Mouse (Mus musculus): ENCODE measurements around the gene Arf6.
A peak's percentile ranks its signal among the peaks of the same experiment; 100 is the strongest.

Gene Arf6

DNA sequence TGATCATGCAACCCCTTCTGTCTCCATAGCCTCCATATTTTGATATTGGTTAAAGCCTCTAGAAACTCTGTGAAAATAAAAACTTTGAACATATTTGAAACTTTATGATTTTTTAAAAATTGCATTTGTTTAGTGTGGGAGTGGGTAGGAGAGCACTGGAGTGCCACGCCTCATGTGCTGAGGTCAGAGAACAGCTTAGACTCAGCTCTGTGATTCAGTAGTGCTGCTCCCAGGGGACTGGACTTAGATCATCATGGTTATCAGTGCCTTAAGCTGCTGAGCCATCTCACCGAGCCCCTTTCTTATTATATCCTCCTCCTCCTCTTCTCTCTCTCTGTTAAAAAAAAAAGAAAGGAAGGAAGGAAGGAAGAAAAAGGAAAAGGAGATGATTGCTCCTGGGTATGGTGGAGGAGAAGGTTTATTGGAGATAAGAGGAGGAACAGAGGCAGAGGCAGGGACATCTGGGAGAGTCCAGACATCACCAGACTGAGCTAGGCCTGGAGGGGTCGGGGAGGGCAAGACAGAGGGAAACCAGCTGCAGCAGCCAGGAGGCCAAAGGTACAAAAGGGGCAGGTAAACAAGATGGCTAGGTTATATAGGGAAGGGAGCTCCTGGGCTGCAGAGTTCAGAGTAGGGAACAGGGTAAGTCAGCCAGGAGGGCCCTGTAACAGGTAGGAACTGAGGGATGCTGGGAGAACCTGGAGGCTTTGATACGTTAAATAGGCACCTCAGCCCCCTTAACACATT lies 43.0 kb downstream of the Arf6 start:
- DNase-seq: no peak

DNA sequence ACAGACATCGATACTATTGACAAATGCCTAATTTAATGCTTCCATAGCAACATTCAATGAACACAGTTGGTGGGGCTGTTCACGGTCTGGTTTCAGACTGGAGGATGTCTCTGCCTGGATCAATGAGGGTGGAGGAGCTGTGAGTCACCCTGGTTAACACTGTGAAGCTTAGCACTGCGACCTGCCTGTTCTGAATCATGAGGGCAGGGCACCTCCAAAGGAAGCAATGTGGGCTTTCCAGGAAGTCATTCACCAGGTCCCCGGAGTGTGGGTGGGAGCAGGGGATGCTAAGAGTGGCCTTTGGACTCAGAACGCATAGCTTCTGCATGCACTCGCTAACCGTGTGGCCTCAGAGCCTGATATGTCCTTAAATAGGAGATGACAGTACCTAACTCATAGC lies 44.8 kb downstream of the Arf6 start:
- DNase-seq: no peak

DNA sequence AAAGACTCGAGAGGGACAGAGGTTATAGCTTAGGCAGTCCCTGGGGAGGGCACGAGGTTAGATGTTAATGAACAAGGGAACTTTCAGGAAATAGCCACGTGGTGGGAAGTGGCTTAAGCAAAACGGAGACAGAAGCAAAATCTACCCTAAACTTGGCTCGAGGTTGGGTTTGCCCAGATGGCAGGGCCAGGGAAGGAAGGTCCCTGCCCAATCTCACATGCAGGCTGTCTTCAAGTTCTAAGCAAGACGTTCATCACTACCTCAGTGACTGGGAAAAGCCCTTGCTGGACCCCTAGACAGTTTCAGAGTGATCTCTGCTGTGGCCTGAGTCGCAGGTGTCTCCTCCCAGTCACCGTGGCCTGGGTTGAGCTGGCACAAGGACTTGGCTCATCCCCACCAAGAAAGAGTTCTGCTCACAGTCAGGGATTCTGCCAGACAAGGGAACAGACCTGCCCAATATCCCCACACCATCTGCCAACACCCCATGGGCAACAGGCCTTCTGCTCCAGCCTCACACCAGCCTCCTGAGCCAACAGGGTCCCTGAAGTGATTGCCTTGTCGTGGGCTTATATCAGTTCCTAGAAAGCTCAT lies 45.8 kb downstream of the Arf6 start:
- no peak for DNase-seq

DNA sequence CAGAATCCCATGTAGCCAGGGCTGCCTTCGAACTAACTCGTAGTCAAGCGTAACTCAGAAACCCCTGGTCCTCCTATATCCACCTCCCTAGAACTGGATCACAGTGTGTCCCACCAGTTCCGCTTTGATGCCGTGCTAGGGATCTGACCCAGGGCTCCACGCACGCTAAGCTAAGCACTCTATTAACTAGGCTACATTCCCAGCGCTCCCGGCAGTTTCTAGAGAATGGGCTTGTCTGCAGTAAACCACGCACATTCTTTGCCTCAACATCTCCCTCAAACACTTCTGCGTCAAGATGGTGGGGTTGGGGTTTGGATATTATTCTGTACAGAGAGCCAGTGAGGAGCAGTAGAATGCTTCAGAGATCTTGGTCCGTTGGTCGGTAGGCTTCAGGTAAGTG lies 46.7 kb downstream of the Arf6 start:
- DNase-seq: no peak

DNA sequence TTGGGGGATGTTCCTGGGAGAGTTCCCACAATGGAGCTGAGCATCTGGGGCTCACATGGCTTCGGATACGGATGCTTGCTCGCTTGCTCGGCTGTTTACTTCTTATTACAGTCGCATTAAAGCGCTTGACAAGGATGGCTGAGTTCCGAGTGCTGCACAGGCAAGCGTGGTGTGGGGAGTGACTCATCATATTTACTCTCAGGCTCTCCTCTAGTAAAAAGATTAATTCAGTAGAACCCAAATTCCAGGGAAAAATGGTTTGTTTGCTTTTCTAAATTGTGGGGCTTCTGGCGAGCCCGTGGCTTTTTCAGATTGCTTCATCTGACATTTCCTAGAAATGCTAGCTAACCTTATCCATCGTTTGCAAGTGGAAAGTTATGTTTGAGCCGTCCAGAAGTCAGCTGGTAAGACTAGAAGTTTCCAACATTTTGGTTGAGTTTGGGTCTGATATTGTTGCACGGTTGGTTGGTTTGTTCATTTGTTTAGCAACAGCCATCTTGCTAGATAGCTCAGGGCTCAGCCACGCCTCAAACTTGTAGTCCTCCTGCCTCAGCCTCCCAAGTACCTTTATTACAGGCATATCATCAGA lies 47.2 kb downstream of the Arf6 start:
- no peak for DNase-seq

DNA sequence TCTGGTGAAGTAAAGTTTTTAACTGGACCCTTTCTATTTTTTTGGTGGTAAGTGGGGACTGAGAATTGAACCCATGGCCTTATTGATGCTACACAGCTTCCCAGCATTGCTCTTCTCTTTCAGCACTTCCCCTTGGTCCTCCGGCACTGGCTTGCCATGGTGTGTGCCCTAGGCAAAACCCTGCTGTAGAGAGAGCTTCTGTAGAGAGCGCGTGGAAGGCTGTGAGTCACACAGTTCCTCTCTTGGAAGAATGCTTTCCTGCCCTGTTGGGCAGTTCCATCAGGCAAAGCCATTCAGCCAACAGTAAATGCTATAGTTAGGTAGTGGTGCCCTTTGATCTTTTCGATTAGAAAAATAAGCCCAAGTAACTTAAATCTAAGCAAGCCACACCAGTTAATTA lies 47.7 kb downstream of the Arf6 start:
- no peak for DNase-seq

DNA sequence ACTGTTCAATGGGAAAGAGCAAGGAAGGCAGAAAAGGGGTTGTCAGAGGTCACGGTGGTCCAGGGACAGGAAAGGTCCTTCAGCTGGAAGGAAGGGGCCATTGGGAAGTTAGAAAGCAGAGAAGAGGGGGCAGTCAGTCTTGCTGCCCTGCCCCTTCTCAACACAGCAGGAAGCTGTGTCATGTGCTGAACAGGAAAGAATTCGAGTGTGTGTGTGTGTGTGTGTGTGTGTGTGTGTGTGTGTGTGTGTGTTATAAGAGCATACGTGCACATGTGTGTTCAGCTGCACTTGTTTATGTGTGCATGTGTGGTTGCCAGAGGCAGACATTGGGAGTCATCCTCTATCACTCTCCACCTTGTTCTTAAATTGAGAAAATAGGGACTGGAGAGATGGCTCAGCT lies 48.8 kb downstream of the Arf6 start:
- DNase-seq: no peak

DNA sequence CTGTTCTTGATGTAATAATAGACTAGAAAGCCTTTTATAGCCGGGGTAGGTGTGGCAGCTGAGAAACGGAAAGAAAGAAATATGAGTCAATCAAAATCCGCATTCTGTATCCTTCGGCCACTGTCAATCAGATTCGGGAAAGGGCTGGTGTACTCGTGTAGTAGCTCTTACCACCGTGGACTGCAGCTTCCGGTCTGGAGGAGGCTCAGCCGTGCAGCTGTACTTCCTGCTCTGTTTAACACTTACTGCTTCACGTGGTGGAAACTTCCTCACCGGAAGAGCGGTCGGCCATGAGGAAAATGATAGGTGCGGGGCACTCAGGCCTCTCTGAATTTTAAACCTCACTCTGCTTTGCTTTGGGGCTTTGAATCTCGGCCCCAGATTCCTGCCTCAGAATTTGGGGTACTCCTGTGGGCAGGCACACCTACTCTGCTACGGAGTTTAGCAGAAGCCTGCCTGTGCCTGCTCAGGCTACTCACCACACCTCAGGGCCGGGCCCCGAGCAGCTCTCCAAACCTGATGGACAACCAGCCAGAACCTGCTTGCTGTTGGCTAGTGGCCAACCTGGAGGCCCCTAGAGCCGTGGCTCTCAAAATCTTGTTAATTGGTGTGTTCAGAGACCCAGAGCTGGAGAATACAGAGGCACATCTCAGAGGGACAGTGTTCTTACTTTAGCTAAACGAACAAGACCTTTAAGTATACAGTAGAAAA lies 51.0 kb downstream of the Arf6 start:
- peak; percentile 62 to 75 for DNase-seq

All from lung, postnatal 4 days (tissue).